Mouse (Mus musculus) kidney, adult 8-10 months (tissue): ENCODE measurements around the gene Tet1.

Source experiments
- DNase-seq, 2 experiments: peaks; one replicate each; pipeline ENCODE4 v3.0.0; 2022

Tet1 gene

DNA sequence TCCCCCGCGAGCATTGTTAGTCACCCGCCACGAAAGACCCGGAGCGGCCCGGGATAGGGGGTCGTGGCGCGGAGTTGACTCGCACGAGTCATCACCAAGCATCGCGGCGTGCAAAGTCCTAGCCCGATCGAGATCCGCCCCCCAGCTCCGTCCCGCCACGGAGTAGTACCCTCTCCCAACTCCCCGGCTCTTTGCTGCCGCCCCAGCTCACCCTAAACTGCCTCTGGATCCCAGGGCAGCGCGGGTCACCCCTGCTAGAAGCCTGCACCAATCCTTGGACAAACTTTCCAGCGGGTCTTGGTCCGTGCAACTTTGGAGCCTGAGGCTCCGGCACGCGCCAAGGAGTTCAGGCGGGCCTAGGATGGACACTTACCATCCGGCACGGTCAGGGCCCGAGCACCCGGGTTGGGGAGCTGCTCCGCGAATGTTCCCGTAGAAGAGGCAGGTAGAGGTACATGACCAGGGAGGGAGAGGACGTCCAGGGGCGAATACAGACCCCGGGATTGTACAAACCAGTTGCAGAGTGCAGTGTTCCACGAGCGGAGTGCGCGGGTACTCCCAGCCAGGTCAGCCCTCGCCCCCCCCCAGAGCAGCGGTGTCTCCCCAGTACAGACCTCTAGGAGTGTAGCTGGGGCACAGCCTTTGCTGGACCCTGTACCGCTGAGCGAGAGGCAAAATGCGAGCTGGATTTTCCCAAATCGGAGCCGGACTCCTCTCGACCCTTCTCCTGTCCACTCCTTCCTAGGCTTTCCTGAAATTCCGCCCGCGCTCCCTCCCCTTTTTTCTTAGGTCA, 21.8 kb downstream of the Tet1 start:
- DNase-seq, result peak; percentile 49 to 66

DNA sequence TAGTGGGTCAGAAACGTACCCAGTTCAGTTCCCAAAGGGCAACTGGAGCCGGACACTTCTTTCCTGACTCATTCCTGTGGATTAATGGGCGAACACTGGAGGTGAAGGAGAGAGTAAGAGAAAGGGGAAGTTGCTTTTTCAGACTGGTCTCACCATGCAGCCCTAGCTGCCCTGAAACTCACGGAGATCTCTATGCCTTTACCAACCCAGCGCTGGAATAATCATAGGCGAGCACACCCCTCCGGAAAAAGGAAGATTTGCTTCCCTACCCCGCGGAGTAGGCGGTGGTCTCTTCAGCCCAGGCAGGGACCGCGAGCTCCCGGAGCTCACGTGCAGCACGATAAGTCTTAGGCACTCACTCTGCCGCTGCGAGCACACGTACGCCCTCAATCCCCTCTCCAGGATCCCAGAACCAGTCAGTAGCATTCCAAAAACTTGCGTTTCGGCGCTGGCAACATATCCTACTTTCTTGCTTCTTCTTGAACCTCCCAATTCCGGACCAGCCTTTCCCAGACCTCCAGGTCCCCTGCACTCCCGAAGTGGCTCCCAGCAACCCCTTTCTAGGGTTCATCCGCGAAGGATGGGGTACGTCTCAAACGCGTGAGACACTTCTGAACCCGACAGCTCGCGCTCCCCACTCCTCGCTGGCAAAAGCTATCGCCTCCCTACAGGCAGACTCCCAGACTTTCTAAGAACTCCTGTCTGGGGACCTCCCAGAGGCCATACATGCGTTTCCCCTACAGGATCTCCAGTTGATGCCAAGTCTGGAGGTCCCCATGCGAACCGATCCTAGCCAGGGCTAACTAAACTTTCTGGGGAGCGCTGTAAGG, 22.6 kb downstream of the Tet1 start:
- DNase-seq, result no peak

DNA sequence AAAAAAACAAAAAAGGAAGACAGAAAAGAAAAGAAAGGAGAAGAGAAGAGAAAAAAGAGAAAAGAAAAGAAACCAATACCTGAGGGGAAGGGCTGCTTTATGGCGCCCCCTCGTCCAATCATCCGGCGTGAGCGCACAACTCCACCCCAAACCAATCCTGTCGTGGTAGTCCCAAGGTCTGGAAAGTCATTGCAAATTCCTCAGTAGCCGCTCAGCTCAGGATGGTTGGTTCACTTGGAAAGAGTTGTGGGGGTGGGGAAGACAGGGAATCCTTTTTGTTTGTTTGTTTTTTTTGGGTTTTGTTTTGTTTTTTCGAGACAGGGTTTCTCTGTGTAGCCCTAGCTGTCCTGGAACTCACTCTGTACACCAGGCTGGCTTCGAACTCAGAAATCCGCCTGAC, 23.3 kb downstream of the Tet1 start:
- DNase-seq, result no peak

DNA sequence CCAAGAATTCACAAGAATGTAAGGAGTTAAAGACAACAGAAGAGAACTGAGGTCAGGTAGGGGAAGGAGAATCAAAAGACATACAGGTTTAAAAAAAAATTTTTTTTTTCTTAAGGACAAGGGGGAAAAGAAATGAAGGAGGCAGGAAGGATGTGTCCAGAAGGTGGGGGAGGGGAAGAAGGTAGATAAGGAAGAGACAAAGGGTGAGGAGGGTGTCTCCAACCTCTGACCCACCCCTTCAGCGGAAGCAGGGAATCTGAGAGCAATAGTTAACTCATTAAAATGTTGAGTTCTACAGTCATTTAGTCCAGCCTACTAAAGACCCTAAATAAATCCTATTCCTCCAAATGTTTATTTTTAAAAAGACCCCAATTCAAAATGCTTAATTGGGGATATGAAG, 24.3 kb downstream of the Tet1 start:
- no peak for DNase-seq

DNA sequence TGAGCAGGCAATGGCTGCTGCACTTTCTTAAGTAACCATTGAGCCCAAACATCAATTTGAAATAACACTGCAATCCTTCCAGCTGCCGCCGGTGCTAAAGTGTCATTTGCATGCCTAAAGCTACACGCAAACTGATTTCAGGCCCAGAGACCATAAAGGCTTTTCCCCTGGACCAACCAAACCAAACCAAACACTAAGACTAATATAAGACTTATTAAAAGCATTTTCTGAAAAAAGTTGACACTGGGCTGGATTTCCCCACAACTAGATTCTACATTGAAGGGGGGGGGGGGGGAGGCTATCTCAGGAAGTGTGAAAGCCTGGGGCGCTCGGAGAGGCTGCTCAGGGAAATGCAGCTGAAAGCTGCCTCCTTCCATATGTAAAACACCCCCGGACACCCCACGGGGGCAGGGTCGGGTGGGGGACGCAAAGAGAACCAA, 24.8 kb downstream of the Tet1 start:
- no peak for DNase-seq

DNA sequence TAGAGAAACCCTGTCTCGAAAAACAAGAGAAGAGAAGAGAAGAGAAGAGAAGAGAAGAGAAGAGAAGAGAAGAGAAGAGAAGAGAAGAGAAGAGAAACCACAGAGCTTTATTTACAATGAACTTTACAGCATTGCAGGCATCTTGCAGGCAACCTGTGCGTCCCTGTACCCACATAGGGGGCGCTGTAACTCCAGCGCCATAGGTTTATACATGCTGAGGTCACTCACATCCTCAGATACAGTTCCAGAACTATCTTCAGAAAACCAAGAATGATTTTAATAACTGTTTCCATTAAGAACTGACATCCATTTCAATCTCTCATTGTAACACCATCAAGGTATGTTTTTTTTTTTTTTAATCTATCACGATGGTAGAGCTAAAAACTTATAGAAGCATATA, 27.6 kb downstream of the Tet1 start:
- DNase-seq, result no peak

DNA sequence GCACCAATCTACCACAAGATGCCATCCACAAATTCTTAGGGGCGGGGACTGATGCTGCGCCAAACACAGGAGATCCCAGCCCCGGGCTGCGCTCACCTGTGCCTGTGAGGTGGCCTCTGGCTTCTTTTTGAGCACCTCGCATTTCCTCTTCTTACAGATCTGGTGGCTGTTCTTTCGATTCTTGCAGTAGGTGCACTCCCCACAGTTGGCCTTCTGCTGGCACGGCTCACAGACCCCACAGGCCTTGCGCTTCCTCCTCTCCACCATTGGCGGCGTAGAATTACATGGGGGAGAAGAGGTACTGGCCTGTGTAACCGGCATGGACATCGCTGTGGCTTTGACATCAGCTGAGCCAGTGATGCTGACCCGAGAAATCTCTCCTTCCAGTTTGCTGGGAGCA, 30.7 kb downstream of the Tet1 start:
- no peak for DNase-seq

DNA sequence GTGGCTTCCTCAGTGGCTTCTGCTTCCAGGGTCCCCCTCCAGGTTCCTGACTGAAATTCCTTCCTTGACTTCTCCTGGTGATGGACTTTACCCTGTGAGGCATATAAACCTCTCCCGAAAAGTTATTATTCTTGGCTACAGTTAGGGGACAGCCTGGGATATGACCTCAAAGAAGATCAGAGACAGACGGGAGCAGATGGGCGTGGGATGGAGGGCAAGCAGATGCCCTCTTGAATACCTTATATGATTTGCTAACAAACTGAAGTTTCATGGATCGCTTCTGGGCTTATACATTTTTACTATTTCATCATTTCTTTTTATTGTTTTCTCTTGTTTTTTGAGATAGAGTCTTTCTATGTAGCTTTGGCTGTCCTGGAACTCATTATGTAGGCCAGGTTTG, 33.2 kb downstream of the Tet1 start:
- DNase-seq, result no peak

DNA sequence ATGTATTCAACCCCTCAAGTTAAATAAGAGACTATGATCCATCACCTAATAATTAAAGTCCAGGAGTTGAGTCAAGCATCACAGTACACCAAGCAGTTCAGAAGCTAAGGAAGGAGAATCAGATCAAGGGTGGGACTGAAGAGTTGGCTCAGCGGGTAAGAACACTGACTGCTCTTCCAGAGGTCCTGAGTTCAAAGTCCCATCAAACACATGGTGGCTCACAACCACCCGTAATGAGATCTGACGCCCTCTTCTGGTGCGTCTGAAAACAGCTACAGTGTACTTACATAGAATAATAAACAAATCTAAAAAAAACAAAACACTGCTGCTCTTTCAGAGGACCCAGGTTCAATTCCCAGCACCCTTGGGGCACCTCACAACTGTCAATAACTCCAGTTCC, 34.0 kb downstream of the Tet1 start:
- no peak for DNase-seq

DNA sequence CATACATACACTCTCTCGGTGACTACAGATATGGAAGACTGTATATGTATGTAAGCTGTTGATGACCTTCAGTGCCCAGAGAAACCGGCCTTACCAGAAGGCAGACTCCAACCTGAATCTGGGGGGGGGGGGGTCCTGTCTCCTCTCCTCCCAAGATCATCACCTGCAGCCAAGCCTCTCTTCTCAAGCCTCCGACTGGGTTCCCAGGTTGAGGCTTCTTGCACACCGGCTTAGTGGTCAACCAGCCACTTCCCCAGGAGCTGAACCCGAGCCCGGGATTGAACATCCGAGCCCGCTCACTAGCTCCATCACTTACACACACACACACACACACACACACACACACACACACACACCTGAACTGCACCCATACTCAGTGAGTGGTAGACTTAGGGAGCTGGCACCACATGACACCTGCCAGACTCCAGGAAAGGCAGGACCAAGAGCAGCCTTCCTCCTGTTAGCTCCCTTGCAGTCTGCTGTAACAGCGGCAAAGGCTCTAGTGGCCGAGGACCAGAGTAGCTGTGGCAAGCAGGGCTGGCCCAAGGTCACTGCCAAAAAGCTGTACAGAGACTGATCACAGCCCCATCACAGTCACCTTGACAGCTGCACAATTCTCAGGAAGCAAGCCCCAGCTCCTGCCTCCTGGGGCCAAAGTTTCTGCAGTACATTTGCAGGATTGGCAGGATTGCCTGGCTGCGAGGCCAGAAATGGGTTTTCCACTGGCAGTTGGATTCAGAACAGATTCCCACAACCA, 42.6 kb downstream of the Tet1 start:
- no peak for DNase-seq

DNA sequence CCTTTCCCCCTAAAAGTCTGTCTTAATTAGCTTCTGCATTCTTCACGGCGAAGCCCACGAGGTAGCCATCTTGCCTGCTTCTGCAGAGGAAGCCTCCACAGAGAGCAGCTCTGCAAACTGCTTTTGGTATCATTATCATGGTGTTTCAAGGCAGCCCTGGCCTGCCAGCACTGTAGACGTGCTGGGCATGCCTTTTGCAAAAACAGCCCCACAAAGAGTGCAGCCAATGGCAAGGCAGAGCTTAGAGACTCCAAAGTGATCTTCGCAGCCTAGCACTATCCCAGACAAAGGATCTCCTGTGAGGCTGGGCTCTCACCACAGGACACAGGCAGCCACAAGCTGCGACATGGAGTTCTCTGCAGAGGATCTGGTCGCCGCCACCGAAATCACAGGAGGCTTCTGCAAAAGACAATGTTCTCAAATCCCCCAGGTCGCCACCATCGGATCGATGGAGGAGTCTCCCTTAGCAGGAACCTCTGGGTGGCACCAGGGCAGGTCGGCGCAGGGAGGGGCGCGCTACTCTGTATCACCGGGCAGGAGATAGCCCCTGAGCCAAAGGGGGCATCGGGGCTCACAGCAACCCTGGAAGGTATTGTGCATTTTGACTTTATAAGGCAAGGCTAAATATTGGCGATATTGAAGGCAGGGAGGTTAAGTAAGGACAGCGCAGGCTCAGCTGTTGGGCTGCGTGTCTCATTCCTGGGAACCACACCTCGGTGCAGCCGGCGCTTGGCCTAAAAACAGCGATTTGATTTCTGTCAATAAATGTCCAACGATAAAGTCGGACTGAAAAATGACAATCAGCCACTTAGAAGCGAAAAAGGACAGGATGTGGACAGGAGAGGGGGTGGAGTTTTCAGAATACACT, 43.4 kb downstream of the Tet1 start:
- DNase-seq, result peak; percentile 42 to 60

DNA sequence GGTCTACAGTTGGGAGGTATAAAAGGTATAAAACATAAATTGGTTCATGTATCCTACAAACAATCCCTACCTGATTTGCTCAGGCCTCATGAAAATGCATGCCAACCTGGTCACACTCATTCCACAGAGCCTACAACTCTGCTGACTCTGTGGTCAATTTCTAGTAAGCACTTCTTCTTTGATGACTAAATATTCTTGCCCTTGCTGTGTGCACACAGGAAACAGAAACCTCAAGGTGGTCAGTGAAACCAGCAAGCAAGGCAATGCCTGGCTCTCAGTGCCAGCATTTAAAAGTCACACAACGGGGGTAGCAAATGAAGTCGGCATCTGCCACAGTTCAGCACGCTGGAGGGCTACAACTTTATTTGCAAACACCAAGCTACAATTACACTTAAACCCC, 45.2 kb downstream of the Tet1 start:
- DNase-seq, result no peak

DNA sequence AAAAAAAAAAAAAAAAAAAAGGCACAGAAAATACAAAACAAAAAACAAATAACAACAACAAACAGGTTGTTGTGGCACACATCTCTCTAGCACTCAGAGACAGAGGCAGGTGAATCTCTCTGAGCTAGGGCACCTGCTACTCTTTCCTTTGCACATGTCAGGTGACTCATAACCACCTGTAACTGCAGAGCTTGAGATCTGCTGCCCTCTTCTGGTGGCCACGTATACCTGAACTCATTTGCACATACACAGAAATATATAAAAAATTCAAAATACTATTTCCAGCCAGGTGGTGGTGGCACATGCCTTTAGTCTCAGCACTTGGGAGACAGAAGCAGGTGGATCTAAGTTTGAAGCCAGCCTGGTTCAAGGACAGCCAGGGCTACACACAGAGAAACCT, 46.4 kb downstream of the Tet1 start:
- no peak for DNase-seq

DNA sequence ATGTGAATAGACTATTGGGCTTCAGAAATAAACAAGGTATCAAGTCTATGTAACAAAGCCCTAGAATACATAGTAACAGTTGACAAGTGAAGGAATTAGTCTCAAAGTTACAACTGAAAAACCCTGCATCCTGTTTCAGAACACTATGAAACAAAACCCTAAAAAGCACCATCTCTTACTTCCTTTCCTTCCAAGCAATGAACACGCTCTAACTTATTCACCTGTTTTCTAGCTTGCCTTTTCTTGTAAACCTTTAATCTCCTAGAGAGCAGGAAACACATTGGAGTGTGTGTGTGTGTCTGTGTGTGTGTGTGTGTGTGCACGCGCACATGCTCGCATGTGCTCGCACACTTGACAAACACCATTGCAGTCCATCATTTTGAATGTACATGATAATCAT, 49.8 kb downstream of the Tet1 start:
- no peak for DNase-seq

DNA sequence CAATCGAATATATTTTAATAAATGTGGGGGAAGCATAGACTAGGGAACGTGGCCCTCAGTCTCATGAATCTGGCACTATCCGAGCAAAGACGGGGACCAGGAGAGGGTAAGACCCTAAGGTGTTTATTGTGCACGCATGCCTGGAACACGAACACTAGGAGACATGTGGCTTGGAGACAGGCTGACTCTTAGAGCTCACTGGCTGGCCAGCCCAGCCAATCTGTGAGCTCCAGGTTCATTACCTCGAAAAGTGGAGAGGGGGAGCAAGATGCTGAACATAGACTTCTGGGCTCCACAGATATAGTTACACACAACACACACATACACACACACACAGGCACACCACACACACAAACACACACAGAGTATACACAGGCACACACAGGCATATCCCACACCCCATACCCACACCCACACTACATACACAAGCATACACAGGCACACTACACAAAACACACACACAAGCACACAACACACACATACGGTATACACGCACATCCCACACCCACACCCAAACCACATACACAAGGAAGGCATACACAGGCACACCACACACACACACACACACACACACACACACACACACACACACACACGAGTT, 52.0 kb downstream of the Tet1 start:
- DNase-seq, result no peak

DNA sequence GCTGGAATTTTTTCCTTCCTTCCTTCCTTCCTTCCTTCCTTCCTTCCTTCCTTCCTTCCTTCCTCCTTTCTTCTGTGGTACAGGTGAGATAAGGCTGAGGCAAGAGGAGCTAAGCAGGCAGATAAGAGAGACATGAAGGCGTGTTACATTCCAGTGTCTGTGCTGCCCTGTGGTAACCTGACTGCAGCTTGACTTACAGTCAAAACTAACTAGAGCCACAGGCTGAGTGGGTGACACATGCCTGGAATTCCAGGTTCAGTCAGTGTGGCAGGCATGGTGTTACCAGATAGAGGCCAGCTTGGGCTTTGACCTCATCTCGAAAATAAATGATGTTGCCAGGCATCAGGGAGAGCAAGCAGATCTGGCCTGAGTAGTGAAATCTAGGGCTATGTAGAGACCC, 53.8 kb downstream of the Tet1 start:
- peak; percentile 21 to 43 for DNase-seq

DNA sequence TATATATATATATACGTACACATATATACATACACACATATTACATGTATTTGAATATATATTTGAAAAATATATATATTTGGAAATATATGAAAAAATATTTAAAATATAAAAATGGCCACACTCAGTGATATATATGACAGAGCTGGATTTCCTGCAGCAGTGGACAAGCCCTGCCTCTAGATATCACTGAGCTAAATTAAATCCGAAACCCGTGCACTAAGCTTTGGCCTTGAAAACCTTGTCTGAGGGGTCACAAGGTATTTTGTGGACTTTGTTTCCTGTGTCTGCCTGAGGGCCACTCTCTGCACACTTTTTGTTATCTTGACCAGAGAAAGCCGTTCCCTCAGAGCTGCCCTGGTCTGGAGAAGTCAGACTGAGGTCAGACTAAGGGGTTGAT, 54.2 kb downstream of the Tet1 start:
- peak in 1 of 2 experiments; percentile 30 for DNase-seq

DNA sequence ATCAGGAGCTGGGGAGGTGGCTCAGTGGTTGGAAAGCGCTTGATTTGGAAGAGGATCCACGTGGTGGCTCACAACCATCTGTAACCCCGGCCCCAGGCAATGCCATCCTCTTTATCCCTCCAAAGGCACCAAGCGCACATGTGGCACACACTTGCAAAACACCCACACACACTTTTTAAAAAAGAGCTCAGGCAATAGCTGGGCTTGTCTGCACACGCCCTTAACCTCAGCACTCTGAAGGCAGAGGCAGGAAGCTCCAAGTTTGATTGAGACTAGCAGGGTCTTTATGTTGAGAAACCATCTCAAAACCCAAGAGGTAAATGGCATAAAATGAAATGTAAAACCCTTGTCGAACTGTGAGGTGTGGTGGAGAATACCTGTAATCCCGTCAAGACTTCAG, 57.2 kb downstream of the Tet1 start:
- DNase-seq, result no peak

DNA sequence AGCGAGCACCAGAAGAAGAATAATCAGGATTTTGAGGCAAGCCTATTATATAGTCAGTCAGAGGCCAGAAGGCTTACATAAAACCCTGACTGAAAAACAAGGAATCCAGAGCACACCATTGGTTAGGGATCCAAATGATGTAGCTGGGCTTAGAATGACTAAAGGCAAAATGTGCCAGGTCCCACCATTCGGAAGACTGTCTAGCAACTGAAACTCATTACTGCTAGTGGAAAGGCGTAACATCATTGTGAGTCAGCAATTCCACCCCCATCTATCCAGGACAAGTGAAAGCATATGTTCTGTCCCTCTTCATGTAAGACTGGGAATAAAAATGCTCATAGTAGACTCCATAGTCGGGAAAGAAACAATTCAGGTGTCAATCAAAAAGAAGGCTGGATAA, 57.8 kb downstream of the Tet1 start:
- no peak for DNase-seq

DNA sequence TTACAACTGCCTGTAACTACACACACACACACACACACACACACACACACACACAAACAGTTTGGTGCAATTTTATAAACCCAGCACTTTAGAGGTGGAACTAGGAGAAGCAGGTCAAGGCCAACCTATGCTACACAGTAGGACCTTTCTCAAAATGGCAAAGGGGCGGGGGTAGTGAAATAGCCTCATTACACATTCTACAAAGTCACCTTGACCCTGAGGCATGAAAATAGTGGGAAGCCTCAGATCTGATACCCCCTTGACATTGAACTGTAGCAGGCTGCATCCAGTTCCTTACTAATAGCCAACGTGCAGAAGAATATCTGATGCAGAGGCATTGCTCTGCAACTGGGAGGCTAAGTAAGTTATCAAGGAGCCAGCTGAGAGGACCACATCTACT, 60.0 kb downstream of the Tet1 start:
- DNase-seq, result no peak

DNA sequence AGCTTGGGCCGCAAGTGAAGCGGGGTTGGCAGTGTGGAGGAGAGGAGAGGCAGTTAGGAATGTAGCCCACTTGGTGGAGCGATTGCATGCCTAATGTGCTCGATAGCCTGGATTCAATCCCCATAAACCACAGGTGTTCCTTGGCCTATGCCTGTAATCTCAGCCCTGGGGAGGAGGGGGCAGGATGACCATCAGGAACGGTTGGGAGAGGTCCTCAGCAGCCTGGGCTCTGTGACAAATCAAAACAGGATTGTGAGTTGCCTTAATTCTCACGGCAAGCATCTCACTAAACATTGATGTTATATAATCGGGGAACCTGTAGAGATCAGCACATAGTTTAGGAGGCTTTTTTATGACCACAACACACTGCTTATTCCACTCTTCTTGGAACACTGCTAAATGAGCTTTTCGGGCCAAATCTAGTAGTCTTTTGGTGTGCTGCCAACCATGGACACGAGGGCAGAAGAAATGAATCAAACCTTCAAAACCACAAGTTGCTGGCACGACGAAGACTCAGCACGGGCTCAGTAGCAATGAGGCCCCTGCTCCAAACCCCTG, 61.6 kb downstream of the Tet1 start:
- peak; percentile 64 to 81 for DNase-seq
